Mouse (Mus musculus) adrenal gland, adult (tissue): Measurements from ENCODE around the gene Olfr1383.
"Not testable (repeated sequence)": the region's sequence is repeated elsewhere in the genome, so short reads cannot be mapped to it uniquely, and the experiment has no call there.

ENCODE experiments used
- DNase-seq, 2 experiments: peaks; one replicate each; pipeline ENCODE4 v3.0.0; 2022 to 2023; ENCODE audit warnings: low spot score in 1 of 2; ENCODE audit not compliant: inconsistent age in 2 of 2

Olfr1383 gene

DNA sequence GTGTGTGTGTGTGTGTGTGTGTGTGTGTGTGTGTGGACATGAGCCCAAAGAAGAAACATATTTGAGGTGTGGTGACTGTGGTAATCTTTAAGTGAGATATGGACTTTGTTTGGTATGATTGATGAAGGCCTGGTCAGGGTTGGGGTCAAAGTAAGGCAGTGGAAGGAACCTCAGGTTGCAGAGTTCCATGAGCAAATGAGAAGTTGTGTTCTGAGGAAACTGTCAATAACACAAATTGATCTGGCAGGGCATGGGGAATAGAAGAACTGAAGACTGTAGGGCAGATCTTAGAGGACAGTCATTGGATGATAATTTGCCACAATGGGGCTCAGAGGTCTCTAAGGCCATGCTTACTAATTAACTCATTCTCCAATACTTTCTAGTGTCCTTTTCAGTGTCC lies at the start of gene Olfr1383:
Gene Olfr1383, plus strand, starts transcription at position 301 of the 400 bp plus-strand sequence.
- no peak for DNase-seq

DNA sequence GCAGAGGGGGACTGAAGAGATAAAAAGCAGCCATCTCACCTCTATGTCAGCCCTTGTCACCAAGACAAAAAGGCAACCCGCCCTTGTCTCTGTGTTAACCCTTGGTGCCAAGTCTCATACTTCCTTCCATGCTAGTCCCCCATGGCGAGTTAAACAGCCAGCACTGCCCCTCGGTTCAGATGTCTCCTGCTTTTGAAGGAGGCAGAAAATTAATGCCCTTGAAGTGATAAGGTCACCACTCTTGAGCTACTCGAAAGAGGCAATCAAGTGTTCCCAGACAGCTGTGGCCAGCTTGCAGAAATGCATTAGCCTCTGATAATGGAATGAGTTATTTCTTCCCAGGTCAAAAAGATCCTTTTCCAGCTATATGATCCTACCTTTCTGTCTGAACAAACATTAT lies 33.5 kb upstream of the Olfr1383 start:
- DNase-seq: no peak

DNA sequence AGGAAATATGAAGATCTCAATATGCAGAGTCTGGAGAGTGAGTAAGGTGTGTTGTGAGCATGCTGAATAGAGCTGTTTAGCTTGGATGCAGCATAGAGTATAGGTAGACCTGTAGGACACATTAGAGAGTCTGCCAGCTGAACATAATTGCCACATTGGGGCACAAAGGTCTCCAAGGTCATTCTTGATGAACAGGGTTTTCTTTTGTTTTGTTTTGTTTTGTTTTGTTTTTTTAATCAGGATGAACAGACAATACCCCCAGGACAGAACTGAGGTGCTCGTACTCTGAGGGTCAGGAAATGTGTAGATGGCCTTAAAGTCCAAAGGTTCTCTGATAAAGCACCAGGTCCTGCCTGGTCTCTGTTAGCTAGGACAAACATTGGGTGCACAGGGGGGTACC lies 30.7 kb upstream of the Olfr1383 start, which contains the start of gene Olfr1385:
Gene Olfr1385, plus strand, starts transcription at position 301 of the 400 bp plus-strand sequence.
- not testable (repeated sequence) for DNase-seq

DNA sequence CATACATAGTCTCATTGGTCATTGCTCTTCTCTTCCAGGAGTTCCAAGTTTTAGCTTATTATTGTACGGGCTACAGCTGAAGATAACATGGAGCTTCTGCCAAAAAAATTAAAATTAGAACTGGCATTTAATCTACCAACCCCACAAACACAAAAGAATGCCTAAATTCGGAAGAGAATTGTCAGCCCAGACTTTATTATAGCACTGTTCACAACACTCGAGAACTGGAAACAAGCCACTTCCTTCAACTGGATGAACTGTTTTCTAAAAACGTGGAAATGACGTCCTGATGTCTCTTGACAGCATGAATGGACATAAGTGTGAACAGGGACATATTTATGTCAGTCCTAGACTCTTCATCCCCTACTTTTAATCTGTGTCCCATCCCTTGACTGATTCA lies 1.4 kb upstream of the Olfr1383 start:
- no peak for DNase-seq

DNA sequence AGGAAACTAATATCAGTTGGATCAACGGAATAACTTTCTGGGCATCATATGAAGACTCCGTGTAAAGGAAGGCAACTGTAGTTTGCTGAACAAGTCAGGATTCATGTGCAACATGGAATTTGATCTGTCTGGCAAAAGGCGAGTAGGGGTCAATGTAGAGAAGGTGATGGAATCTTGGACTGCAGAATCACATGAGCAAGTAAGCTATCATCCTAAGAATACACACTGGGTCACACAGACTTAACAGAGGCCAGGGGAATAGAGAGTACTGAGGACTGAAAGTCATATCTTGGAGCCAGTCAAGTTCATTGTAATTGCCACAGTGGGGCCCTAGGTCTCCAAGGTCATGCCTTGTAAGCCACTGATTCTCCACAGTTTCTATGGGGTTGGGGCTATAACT lies 8.5 kb downstream of the Olfr1383 start, which contains the start of gene Olfr1382:
Gene Olfr1382, plus strand, starts transcription at position 301 of the 400 bp plus-strand sequence.
- no peak for DNase-seq

DNA sequence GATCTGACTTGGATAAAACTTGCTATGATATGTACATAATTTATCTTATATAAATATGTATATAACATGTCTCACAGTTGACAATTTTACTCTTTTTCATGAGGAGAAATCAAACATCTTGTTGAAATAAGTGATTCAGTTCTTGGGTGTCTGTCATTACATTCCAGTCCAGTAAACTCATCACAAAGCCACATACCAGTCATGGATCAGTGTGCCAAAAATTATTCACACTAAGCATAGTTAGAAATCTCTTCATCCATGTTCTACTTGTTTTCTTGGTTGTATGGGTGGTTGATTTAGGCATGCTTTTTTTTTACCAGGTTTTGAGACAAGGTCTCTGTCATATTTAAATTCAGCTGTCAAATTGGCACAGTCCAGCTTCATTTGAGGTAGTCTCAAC lies 13.3 kb downstream of the Olfr1383 start:
- DNase-seq: no peak

DNA sequence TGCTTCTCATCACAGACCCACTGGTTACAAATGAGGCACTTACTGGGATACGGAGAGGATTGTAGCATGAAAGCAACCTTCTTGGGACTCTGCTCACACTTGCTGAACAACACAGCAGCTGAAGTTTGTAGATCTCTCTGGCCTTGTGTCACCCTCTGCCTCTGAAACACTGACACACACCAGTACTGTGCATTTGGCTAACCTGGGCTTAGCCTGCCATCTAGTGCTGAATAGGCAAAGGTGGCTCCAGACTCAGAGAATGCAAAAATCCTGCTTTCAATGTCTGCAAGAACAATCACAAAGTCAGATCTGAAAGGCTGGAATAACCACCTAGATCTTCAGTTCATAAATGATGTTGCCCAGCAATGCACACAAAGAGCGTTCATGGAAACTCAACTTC lies 17.2 kb downstream of the Olfr1383 start:
- DNase-seq: peak in 1 of 2 experiments; percentile 42

DNA sequence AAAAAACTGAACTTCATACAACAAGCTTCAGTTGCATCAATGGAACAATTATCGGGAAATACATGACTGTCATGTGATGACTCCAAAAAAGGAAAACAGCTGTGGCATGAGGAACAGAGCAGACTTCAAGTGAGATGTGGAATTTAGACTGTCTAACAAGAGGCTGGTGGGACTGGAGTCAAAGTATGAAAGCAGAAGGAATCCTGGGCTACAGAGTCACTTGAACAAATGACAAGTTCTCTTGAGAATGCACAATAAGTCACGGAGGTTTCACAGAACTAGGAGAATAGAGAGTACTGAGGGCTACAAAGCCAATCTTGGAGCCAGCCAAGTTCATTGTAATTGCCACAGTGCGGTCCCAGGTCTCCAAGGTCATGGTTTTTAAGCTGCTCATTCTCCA lies 23.7 kb downstream of the Olfr1383 start, which contains the start of gene Olfr1381:
Gene Olfr1381, plus strand, starts transcription at position 301 of the 400 bp plus-strand sequence.
- DNase-seq: not testable (repeated sequence)

DNA sequence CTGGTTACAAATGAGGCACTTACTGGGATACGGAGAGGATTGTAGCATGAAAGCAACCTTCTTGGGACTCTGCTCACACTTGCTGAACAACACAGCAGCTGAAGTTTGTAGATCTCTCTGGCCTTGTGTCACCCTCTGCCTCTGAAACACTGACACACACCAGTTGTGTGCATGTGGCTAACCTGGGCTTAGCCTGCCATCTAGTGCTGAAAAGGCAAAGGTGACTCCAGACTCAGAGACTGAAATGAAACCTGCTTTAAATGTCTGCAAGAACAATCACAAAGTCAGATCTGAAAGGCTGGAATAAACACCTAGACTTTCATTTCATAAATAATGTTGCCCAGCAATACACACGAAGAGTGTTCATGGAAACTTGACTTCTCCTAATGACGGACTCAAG lies 34.6 kb downstream of the Olfr1383 start:
- DNase-seq: not testable (repeated sequence)

DNA sequence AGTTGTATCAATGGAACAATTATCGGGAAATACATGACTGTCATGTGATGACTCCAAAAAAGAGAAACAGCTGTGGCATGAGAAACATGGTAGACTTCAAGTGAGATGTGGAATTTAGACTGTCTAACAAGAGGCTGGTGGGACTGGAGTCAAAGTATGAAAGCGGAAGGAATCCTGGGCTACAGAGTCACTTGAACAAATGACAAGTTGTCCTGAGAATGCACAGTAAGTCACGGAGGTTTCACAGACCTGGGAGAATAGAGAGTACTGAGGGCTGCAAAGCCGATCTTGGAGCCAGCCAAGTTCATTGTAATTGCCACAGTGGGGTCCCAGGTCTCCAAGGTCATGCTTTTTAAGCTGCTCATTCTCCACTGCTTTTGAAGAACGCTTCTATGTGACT lies 37.1 kb downstream of the Olfr1383 start, which contains the start of gene Olfr1380:
Gene Olfr1380, plus strand, starts transcription at position 301 of the 400 bp plus-strand sequence.
- DNase-seq: not testable (repeated sequence)

DNA sequence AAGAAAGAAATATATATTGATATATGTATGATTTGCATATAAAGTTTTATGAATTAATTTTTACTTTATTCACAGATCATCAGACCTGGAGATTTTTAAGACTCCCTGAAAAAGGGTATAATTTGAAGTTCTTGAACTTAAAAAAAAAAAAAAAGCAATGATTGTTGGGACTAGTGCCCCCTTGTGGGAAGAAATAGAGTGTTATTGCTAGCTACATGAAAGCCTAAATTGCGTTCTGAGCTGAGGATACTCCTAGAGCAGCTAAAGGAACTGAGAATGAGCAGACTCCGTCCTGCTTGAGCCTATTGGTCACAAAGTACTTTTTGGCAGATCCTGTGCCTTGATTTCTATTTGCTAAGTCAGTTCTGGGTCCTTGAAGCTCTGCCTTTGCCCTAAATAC lies 55.6 kb downstream of the Olfr1383 start:
- DNase-seq: not testable (repeated sequence)
